Mouse (Mus musculus) left cerebral cortex, adult 11 months (tissue): Measurements from ENCODE around the gene Acox3.

ENCODE experiments used
- DNase-seq: peaks from one replicate; pipeline ENCODE4 v3.0.0; 2022; ENCODE audit warnings: low spot score

The Acox3 gene

GRCm38 (mm10) chr5:35582445-35583220 is at the start of gene Acox3:
Acox3 (plus strand) TSS chr5:35583040.
- peak; percentile 96 for DNase-seq

GRCm38 (mm10) chr5:35536271-35536670 is 46.6 kb upstream of the Acox3 start:
- no peak for DNase-seq

- no peak for DNase-seq
Observed at GRCm38 (mm10) chr5:35537474-35537873, 45.4 kb upstream of the Acox3 start.

- no peak for DNase-seq
Observed at GRCm38 (mm10) chr5:35538022-35538421, 44.8 kb upstream of the Acox3 start.

- no peak for DNase-seq
Observed at GRCm38 (mm10) chr5:35539576-35539975, 43.3 kb upstream of the Acox3 start.

GRCm38 (mm10) chr5:35540555-35540954 is 42.3 kb upstream of the Acox3 start:
- DNase-seq = no peak

GRCm38 (mm10) chr5:35541059-35541790 is 41.6 kb upstream of the Acox3 start:
- no peak for DNase-seq

- no peak for DNase-seq
Observed at GRCm38 (mm10) chr5:35546127-35546526, 36.7 kb upstream of the Acox3 start.

GRCm38 (mm10) chr5:35551855-35552837 is 30.7 kb upstream of the Acox3 start:
- DNase-seq = no peak

GRCm38 (mm10) chr5:35552838-35553539 is 29.9 kb upstream of the Acox3 start:
- no peak for DNase-seq

GRCm38 (mm10) chr5:35556393-35556792 is 26.4 kb upstream of the Acox3 start:
- DNase-seq = no peak

- no peak for DNase-seq
Observed at GRCm38 (mm10) chr5:35557946-35558621, 24.8 kb upstream of the Acox3 start.

- DNase-seq = no peak
Observed at GRCm38 (mm10) chr5:35559447-35559846, 23.4 kb upstream of the Acox3 start.

GRCm38 (mm10) chr5:35562616-35563015 is 20.2 kb upstream of the Acox3 start:
- DNase-seq = no peak

GRCm38 (mm10) chr5:35563449-35563848 is 19.4 kb upstream of the Acox3 start:
- no peak for DNase-seq

GRCm38 (mm10) chr5:35565217-35565616 is 17.6 kb upstream of the Acox3 start:
- no peak for DNase-seq

GRCm38 (mm10) chr5:35566632-35567031 is 16.2 kb upstream of the Acox3 start:
- no peak for DNase-seq

- DNase-seq = no peak
Observed at GRCm38 (mm10) chr5:35571546-35571945, 11.3 kb upstream of the Acox3 start.

- peak; percentile 83 for DNase-seq
Observed at GRCm38 (mm10) chr5:35574653-35575599, 7.9 kb upstream of the Acox3 start, which contains the start of gene Trmt44. Trmt44 (minus strand) TSS chr5:35575070.
